Mouse (Mus musculus) lung, postnatal 25 days (tissue): ENCODE measurements around the gene Hist1h2ag.
"Not testable (repeated sequence)": the region's sequence is repeated elsewhere in the genome, so short reads cannot be mapped to it uniquely, and the experiment has no call there.

ENCODE experiments used
- DNase-seq: peaks from one replicate; pipeline ENCODE4 v3.0.0; 2022; ENCODE audit warnings: low spot score

Gene Hist1h2ag

GRCm38 (mm10) chr13:22042568-22043502 is at the start of gene Hist1h2ag, which contains the start of gene Hist1h2bj:
Gene Hist1h2ag (minus strand): TSS chr13:22042944.
Gene Hist1h2bj (plus strand): TSS chr13:22043214.
- DNase-seq: peak; percentile 97

GRCm38 (mm10) chr13:22084140-22084539 is 41.4 kb upstream of the Hist1h2ag start, which contains the start of gene Vmn1r188:
Gene Vmn1r188 (plus strand): TSS chr13:22084440.
- DNase-seq: not testable (repeated sequence)

GRCm38 (mm10) chr13:22063468-22063867 is 20.7 kb upstream of the Hist1h2ag start:
- no peak for DNase-seq

GRCm38 (mm10) chr13:22061422-22061821 is 18.7 kb upstream of the Hist1h2ag start:
- DNase-seq: no peak

GRCm38 (mm10) chr13:22053754-22054153 is 11.0 kb upstream of the Hist1h2ag start:
- no peak for DNase-seq

- no peak for DNase-seq
These were observed 8.7 kb upstream of the Hist1h2ag start for GRCm38 (mm10) chr13:22051523-22051859.

- DNase-seq: peak; percentile 91
These were observed 8.1 kb upstream of the Hist1h2ag start for GRCm38 (mm10) chr13:22050591-22051522.

- no peak for DNase-seq
These were observed 7.1 kb upstream of the Hist1h2ag start for GRCm38 (mm10) chr13:22049737-22050440.

GRCm38 (mm10) chr13:22049041-22049440 is 6.3 kb upstream of the Hist1h2ag start:
- DNase-seq: no peak

GRCm38 (mm10) chr13:22045311-22045710 is 2.6 kb upstream of the Hist1h2ag start:
- DNase-seq: no peak

GRCm38 (mm10) chr13:22044432-22045155 is 1.9 kb upstream of the Hist1h2ag start:
- DNase-seq: no peak

- DNase-seq: peak; percentile 57
These were observed 1.0 kb upstream of the Hist1h2ag start for GRCm38 (mm10) chr13:22043503-22044431.

GRCm38 (mm10) chr13:22041651-22042567 is 835 bp downstream of the Hist1h2ag start:
- no peak for DNase-seq

GRCm38 (mm10) chr13:22041142-22041536 is 1.6 kb downstream of the Hist1h2ag start, which contains the start of gene Hist1h4i:
Gene Hist1h4i (minus strand): TSS chr13:22041362.
- peak; percentile 95 for DNase-seq

- no peak for DNase-seq
These were observed 2.1 kb downstream of the Hist1h2ag start for GRCm38 (mm10) chr13:22040464-22041141.

- no peak for DNase-seq
These were observed 2.7 kb downstream of the Hist1h2ag start for GRCm38 (mm10) chr13:22039951-22040463.

GRCm38 (mm10) chr13:22039364-22039763 is 3.4 kb downstream of the Hist1h2ag start:
- DNase-seq: no peak

- no peak for DNase-seq
These were observed 5.3 kb downstream of the Hist1h2ag start for GRCm38 (mm10) chr13:22037415-22037814.
